Mouse (Mus musculus): ENCODE measurements around the gene Cyp2j9. TPM values are rescaled to one million over a fixed set of nuclear protein-coding genes. Genes with fewer than 3 reads are reported as not detected.

Gene Cyp2j9
- polyA plus RNA-seq, 1 experiment from 2014 or later, result 1.2 TPM

GRCm38 (mm10) chr4:96551619-96552018 lies 39.8 kb downstream of the Cyp2j9 start:
- Histone ChIP-seq H3K4me3 (no peak overlapping the region), H3K36me3 (replicated peaks) (no peaks in the 10 kb centered on the region), H3K27ac (no peak overlapping the region), H3K4me1 (peaks cover 14% of the 10 kb centered on the region), H3K9me3 (no peaks in the 10 kb centered on the region), H3K27me3 (ENCODE audit: poor library complexity, severe bottlenecking) (no peaks in the 10 kb centered on the region)
- DNase-seq (ENCODE audit: extremely low spot score, low spot score), result no peak
- 94% methylated on average over 3 of the region's 3 CpGs for WGBS

GRCm38 (mm10) chr4:96545976-96546375 lies 45.4 kb downstream of the Cyp2j9 start:
- 57% methylated on average over 1 of the region's 1 CpGs for WGBS
- no peak overlapping the region for H3K27ac ChIP-seq
- no peaks in the 10 kb centered on the region for H3K9me3 ChIP-seq
- no peak for DNase-seq (ENCODE audit: extremely low spot score, low spot score)
- no peaks in the 10 kb centered on the region for H3K36me3 ChIP-seq (replicated peaks)
- H3K4me3 ChIP-seq, result no peak overlapping the region
- H3K4me1 ChIP-seq, result peaks cover 5% of the 10 kb centered on the region
- no peaks in the 10 kb centered on the region for H3K27me3 ChIP-seq (ENCODE audit: poor library complexity, severe bottlenecking)

- no peak overlapping the region for H3K4me3 ChIP-seq
- no peaks in the 10 kb centered on the region for H3K36me3 ChIP-seq (replicated peaks)
- H3K9me3 ChIP-seq, result no peaks in the 10 kb centered on the region
These were observed 65.6 kb downstream of the Cyp2j9 start for GRCm38 (mm10) chr4:96525772-96526171.

DNA sequence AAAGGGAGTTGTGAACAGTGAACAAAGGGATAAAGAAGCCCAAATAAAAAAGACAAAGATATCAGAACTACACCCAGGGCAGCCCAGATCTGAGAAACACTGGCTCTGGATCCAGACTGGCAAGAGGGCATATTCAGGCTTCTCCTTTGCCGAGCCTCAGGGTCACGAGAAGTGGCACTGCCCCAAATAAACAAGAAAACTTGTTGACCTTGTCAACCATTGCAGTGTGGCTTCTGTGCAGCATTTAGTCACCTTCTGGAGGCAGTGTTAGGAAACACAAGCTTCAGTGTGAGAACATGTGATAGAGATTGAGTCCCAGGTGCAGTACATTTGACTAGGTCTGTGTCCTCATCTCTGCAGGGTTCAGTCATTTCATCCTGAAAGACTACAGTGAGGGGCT lies 69.1 kb downstream of the Cyp2j9 start:
- Histone ChIP-seq H3K36me3 (replicated peaks) (no peaks in the 10 kb centered on the region), H3K4me3 (no peak overlapping the region), H3K4me1 (no peaks in the 10 kb centered on the region), H3K27me3 (ENCODE audit: poor library complexity, severe bottlenecking) (no peaks in the 10 kb centered on the region), H3K9me3 (no peaks in the 10 kb centered on the region), H3K27ac (no peak overlapping the region)
- WGBS, result 93% methylated on average over 2 of the region's 2 CpGs
- no peak for DNase-seq (ENCODE audit: extremely low spot score, low spot score)

More at GRCm38 (mm10) chr4:96525772-96526171, 65.6 kb downstream of the Cyp2j9 start:
- no peak for DNase-seq (ENCODE audit: extremely low spot score, low spot score)
- H3K4me1 ChIP-seq, result no peaks in the 10 kb centered on the region
- no peaks in the 10 kb centered on the region for H3K27me3 ChIP-seq (ENCODE audit: poor library complexity, severe bottlenecking)
- 39% methylated on average over 1 of the region's 1 CpGs for WGBS
- no peak overlapping the region for H3K27ac ChIP-seq

Other genes with a start within 250 kb of the Cyp2j9 start
- not detected in 2 replicates for gene Cyp2j11, start 242.9 kb downstream of the Cyp2j9 start, polyA plus RNA-seq (2016; fragmentation: Nextera tagmentation; extraction: Ambion mirVana)
- gene Cyp2j8, start 84.2 kb downstream of the Cyp2j9 start, polyA plus RNA-seq (2016; fragmentation: Nextera tagmentation; extraction: Ambion mirVana), result not detected in 2 replicates
- gene Cyp2j6, start 37.9 kb downstream of the Cyp2j9 start, polyA plus RNA-seq (2016; fragmentation: Nextera tagmentation; extraction: Ambion mirVana), result 2.6 and 3.4 TPM in 2 replicates
- gene Cyp2j5, start 72.6 kb upstream of the Cyp2j9 start, polyA plus RNA-seq (2016; fragmentation: Nextera tagmentation; extraction: Ambion mirVana), result not detected in 2 replicates
- not detected in 2 replicates for gene Gm12695, start 193.6 kb upstream of the Cyp2j9 start, polyA plus RNA-seq (2016; fragmentation: Nextera tagmentation; extraction: Ambion mirVana)